Mouse (Mus musculus) midbrain, postnatal 0 days (tissue): ENCODE measurements around the gene Dpf1. TPM values are rescaled to one million over a fixed set of nuclear protein-coding genes. Genes with fewer than 3 reads are reported as not detected.

Source experiments
- ATAC-seq: fragments of 200-750 bp; cut with Nextera tagmentation; 2 replicates; pipeline ENCODE4 v1.8.0; 2017; ENCODE audit warnings: moderate number of reproducible peaks, mild to moderate bottlenecking, moderate TSS enrichment, moderate library complexity; ENCODE audit not compliant: low FRiP score
- DNase-seq: peaks from one replicate; pipeline ENCODE4 v3.0.0-alpha.2; 2015; ENCODE audit warnings: low spot score
- H3K27ac ChIP-seq: fragments of 300-500 bp; sonication (generic); 2 replicates; pipeline ENCODE4 v1.5.1; 2014; ENCODE audit warnings: low read depth, mild to moderate bottlenecking, low read length, mixed read lengths
- H3K27me3 ChIP-seq: fragments of 300-500 bp; sonication (generic); 2 replicates; pipeline ENCODE4 v1.6.1; 2014; ENCODE audit warnings: low read length, control low read depth, mixed read lengths; ENCODE audit not compliant: insufficient read depth
- H3K36me3 ChIP-seq: fragments of 300-500 bp; sonication (generic); 2 replicates; pipeline ENCODE4 v1.6.1; 2014; ENCODE audit warnings: low read length, control low read depth, mixed read lengths; ENCODE audit not compliant: insufficient read depth
- H3K4me1 ChIP-seq: fragments of 300-500 bp; sonication (generic); 2 replicates; pipeline ENCODE4 v1.6.1; 2014; ENCODE audit warnings: mild to moderate bottlenecking, control low read depth, antibody characterized with exemption, low read length, mixed read lengths; ENCODE audit not compliant: insufficient read depth
- H3K4me2 ChIP-seq: fragments of 300-500 bp; sonication (generic); 2 replicates; pipeline ENCODE4 v1.6.1; 2014; ENCODE audit warnings: low read depth, mild to moderate bottlenecking, low read length, mixed read lengths; ENCODE audit not compliant: poor library complexity, severe bottlenecking
- H3K4me3 ChIP-seq: fragments of 300-500 bp; sonication (generic); 2 replicates; pipeline ENCODE4 v1.5.1; 2014; ENCODE audit warnings: low read depth, mild to moderate bottlenecking, low read length, moderate library complexity
- H3K9ac ChIP-seq: fragments of 300-500 bp; sonication (generic); replicated peaks from 2 replicates; pipeline ENCODE4 v1.6.1; 2014; ENCODE audit warnings: mild to moderate bottlenecking, low read length, moderate library complexity, mixed read lengths; ENCODE audit not compliant: poor library complexity, severe bottlenecking
- H3K9me3 ChIP-seq: fragments of 300-500 bp; sonication (generic); 2 replicates; pipeline ENCODE4 v1.6.1; 2016; ENCODE audit warnings: low read length, control low read depth
- CTCF ChIP-seq: IDR thresholded peaks from 2 replicates; pipeline ENCODE4 v1.5.1; 2016; ENCODE audit warnings: antibody characterized with exemption, mild to moderate bottlenecking
- WGBS: fragments of 180-500 bp; shearing (Covaris S2); extraction: QIAGEN DNeasy Blood & Tissue Kit; methylation state at CpG from one replicate; pipeline ENCODE4 v1.1.7; 2014; 5-methylcytosine and 5-hydroxymethylcytosine counted together
- polyA plus RNA-seq: library from polyadenylated mRNA; unstranded; fragments of >200 nt; fragmentation: Nextera tagmentation; extraction: Ambion mirVana; gene quantifications from 2 replicates; pipeline ENCODE4 v1.2.1, GENCODE M21; 2015
- total RNA-seq: library from RNA; depleted of rRNA; stranded (reverse); fragments of >200 nt; gene quantifications from 2 replicates; pipeline ENCODE4 v1.2.3, GENCODE M21; 2014

Dpf1 gene
- total and polyA plus RNA-seq, 2 experiments from 2014 or later: 160 to 192 TPM

DNA sequence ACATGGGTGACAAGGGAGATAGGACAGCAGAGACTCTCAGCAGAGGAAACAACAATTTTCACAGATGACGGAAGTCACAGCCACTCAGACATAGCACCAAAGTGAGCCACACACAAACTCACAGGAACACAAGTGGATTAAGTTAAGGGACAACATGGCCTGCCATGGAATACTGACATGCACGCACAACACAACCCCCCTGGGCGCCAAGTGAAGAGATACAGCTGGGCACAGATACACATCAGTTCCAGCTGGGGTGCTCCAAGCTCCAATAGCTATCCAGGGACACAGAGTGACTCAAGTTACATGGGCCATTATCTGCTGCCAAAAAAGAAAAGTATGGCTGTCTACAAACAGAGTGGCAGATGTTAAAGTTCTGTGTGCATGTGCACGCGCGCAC is 13.9 kb upstream of the Dpf1 start:
- WGBS: 82% methylated on average over 6 of the region's 6 CpGs
- H3K4me1 ChIP-seq: no peaks in the 10 kb centered on the region
- H3K36me3 ChIP-seq: no peaks in the 10 kb centered on the region
- no peak overlapping the region for H3K27ac ChIP-seq
- H3K9ac ChIP-seq: no peak overlapping the region
- ATAC-seq: no peak
- H3K4me2 ChIP-seq: no peak overlapping the region
- no peak for DNase-seq
- 0 out of 2 replicates have a peak, but pooled peaks cover under 1% of the 10 kb centered on the region for H3K27me3 ChIP-seq
- no peak overlapping the region for H3K4me3 ChIP-seq
- H3K9me3 ChIP-seq: no peaks in the 10 kb centered on the region
- TF ChIP-seq CTCF: no peak

- Histone ChIP-seq H3K36me3 (no peaks in the 10 kb centered on the region), H3K4me2 (no peak overlapping the region), H3K4me1 (no peaks in the 10 kb centered on the region), H3K27me3 (no peaks in the 10 kb centered on the region), H3K27ac (no peak overlapping the region), H3K9ac (no peak overlapping the region), H3K9me3 (no peaks in the 10 kb centered on the region), H3K4me3 (no peak overlapping the region)
- DNase-seq (no peak), ATAC-seq (no peak)
- no peak for TF ChIP-seq CTCF
- 45% methylated on average over 11 of the region's 11 CpGs for WGBS
These were observed 12.9 kb upstream of the Dpf1 start for GRCm38 (mm10) chr7:29290691-29291485.

- no peak overlapping the region for H3K4me2 ChIP-seq
- no peaks in the 10 kb centered on the region for H3K4me1 ChIP-seq
- no peak for ATAC-seq
- no peaks in the 10 kb centered on the region for H3K36me3 ChIP-seq
- H3K9me3 ChIP-seq: no peaks in the 10 kb centered on the region
- H3K27ac ChIP-seq: no peak overlapping the region
- no peak for DNase-seq
- H3K27me3 ChIP-seq: no peaks in the 10 kb centered on the region
- no peak for TF ChIP-seq CTCF
- no peak overlapping the region for H3K4me3 ChIP-seq
- 26% methylated on average over 7 of the region's 7 CpGs for WGBS
- no peak overlapping the region for H3K9ac ChIP-seq
These were observed 11.9 kb upstream of the Dpf1 start for GRCm38 (mm10) chr7:29291616-29292457.

DNA sequence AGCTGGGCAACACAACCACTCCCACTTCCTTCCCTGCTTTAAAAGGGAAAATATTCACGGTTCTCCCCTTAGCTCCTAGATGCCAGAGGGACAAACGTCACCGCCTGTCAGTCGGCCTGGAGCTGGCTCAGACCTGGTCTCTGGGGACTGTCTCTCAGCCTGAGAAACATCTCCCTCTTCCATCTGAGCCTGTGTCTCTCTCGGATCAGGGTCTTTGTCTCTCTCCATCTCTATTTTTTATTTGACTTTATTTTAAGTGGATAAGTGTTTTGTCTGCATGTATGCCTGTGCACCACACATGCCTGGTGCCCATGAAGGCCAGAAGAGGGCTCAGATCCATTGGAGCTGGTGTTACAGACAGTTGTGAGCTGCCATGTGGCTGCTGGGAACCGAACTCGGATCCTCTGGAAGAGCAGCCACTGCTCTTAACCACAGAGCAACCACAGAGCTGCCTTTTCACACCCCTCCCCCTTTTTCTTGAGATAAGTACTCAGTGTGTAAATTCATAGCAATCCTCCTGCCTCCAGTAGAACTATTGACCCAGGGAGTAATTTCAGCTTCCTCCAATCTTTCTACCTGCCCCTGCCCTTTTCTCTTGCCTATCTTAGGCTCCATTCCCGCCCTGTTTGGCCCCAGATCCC is 11.2 kb upstream of the Dpf1 start:
- no peaks in the 10 kb centered on the region for H3K27me3 ChIP-seq
- WGBS: 28% methylated on average over 8 of the region's 8 CpGs
- no peak for TF ChIP-seq CTCF
- ATAC-seq: no peak
- H3K4me1 ChIP-seq: no peaks in the 10 kb centered on the region
- H3K36me3 ChIP-seq: no peaks in the 10 kb centered on the region
- no peak overlapping the region for H3K9ac ChIP-seq
- H3K4me2 ChIP-seq: no peak overlapping the region
- no peak overlapping the region for H3K27ac ChIP-seq
- DNase-seq: no peak
- H3K4me3 ChIP-seq: no peak overlapping the region
- H3K9me3 ChIP-seq: no peaks in the 10 kb centered on the region

GRCm38 (mm10) chr7:29293131-29294065 is 10.4 kb upstream of the Dpf1 start:
- Histone ChIP-seq H3K9me3 (no peaks in the 10 kb centered on the region), H3K4me1 (no peaks in the 10 kb centered on the region), H3K4me3 (no peak overlapping the region), H3K36me3 (no peaks in the 10 kb centered on the region), H3K9ac (no peak overlapping the region; the same call in 1 of the 2 replicates), H3K4me2 (no peak overlapping the region), H3K27me3 (no peaks in the 10 kb centered on the region), H3K27ac (no peak overlapping the region)
- WGBS: 30% methylated on average over 18 of the region's 19 CpGs
- no peak for DNase-seq
- no peak for TF ChIP-seq CTCF
- no peak for ATAC-seq
